Mouse (Mus musculus) MEL (cell line): ENCODE measurements around the gene G3bp2.

Experiments used
- CTCF ChIP-seq, 3 experiments: IDR thresholded peaks in 2 of 3; conservative IDR thresholded peaks in 1 of 3; 2 replicates each; pipeline ENCODE4 v1.5.1; 2011 to 2012; ENCODE audit warnings: low read length in 3 of 3, low read depth in 2 of 3, mild to moderate bottlenecking in 2 of 3, improper control_type of control experiment in 1 of 3, inconsistent platforms in 1 of 3, mixed read lengths in 1 of 3, moderate library complexity in 1 of 3; ENCODE audit not compliant: control insufficient read depth in 1 of 3, insufficient read depth in 1 of 3, poor library complexity in 1 of 3, severe bottlenecking in 1 of 3
- EP300 ChIP-seq, 2 experiments: IDR thresholded peaks; 2 replicates each; pipeline ENCODE4 v1.6.1; 2011; ENCODE audit warnings: improper control_type of control experiment in 2 of 2, low read length in 2 of 2, low read depth in 1 of 2, mild to moderate bottlenecking in 1 of 2
- GATA1 ChIP-seq: IDR thresholded peaks from 2 replicates; pipeline ENCODE4 v1.6.1; 2011; ENCODE audit warnings: low read depth, low read length, improper control_type of control experiment
- JUND ChIP-seq: IDR thresholded peaks from 2 replicates; pipeline ENCODE4 v1.6.1; 2011; ENCODE audit warnings: low read depth, mild to moderate bottlenecking, improper control_type of control experiment, low read length
- POLR2A ChIP-seq, 2 experiments: IDR thresholded peaks; 2 replicates each; pipeline ENCODE4 v1.6.1; 2011 to 2012; ENCODE audit warnings: low read length in 2 of 2, mild to moderate bottlenecking in 2 of 2, control low read depth in 1 of 2, improper control_type of control experiment in 1 of 2, low read depth in 1 of 2, moderate library complexity in 1 of 2; ENCODE audit not compliant: control insufficient read depth in 1 of 2, insufficient read depth in 1 of 2, poor library complexity in 1 of 2
- SIN3A ChIP-seq: IDR thresholded peaks from 2 replicates; pipeline ENCODE4 v1.6.1; 2012; ENCODE audit warnings: low read length, improper control_type of control experiment, inconsistent platforms
- SMC3 ChIP-seq: IDR thresholded peaks from 2 replicates; pipeline ENCODE4 v1.6.1; 2011; ENCODE audit warnings: low read depth, low read length, improper control_type of control experiment
- UBTF ChIP-seq: IDR thresholded peaks from 2 replicates; pipeline ENCODE4 v1.6.1; 2012; ENCODE audit warnings: low read depth, mild to moderate bottlenecking, inconsistent platforms, low read length, improper control_type of control experiment, moderate library complexity, borderline replicate concordance; ENCODE audit not compliant: insufficient read depth
- ZC3H11A ChIP-seq: IDR thresholded peaks from 2 replicates; pipeline ENCODE4 v1.6.1; 2012; ENCODE audit warnings: low read depth, mild to moderate bottlenecking, inconsistent platforms, low read length, improper control_type of control experiment

DNA sequence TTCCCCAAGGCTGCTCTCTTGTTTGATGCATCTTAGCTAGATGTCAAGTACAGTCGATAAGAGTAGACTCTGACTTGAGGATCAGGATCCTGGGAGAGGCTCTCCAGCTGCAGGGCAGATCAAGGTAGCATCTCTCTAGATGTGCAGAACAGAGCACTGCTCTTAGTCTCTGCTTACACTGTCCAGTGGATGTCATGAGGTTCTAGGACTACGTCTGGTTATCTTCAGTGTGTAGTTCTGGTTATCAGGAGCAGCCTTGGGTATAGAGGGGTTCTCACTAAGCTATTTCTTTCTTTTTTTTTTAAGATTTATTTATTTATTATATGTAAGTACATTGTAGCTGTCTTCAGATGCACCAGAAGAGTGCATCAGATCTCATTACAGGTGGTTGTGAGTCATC lies 31.4 kb upstream of the G3bp2 start:
- TF ChIP-seq GATA1 (no peak), SIN3A (no peak), EP300 (IDR thresholded peaks at IDR 0.05; ENCODE audit: low read depth in 1 of 2, low read length in 2 of 2) (no peak), SMC3 (no peak), CTCF (IDR thresholded peaks at IDR 0.05 in 2 of 3, conservative IDR thresholded peaks at IDR 0.05 in 1 of 3; ENCODE audit: control insufficient read depth in 1 of 3, insufficient read depth in 1 of 3, low read depth in 2 of 3, low read length in 3 of 3, poor library complexity in 1 of 3, severe bottlenecking in 1 of 3) (no peak), ZC3H11A (no peak), UBTF (no peak), POLR2A (IDR thresholded peaks at IDR 0.05; ENCODE audit: control insufficient read depth in 1 of 2, insufficient read depth in 1 of 2, low read depth in 1 of 2, low read length in 2 of 2, poor library complexity in 1 of 2) (no peak), JUND (no peak)
